Mouse (Mus musculus): Measurements from ENCODE around the gene Zfp768. TPM values are rescaled to one million over a fixed set of nuclear protein-coding genes. Genes with fewer than 3 reads are reported as not detected.
"Not testable (repeated sequence)": the region's sequence is repeated elsewhere in the genome, so short reads cannot be mapped to it uniquely, and the experiment has no call there.

Zfp768 gene
- polyA plus RNA-seq, 1 experiment from 2014 or later: 21.9 TPM

DNA sequence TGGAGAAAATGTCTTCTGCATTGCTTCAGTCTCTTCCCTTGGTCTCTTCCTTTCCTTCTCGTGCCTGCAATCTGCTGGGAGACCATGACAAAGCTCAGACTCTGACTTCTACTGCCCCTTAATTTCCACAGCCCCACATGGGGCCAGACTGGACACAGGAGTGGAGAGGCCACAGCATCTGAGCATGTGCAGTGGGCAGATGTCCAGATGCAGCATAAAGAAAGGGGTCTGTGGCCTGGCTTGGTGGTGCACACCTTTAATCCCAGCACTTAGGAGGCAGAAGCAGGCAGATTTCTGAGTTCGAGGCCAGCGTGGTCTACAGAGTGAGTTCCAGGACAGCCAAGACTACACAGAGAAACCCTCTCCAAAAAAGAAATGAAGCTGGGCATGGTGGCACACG is 40.2 kb upstream of the Zfp768 start:
- H3K4me3 ChIP-seq (ENCODE audit: low read length); H3K9me3 ChIP-seq (ENCODE audit: control insufficient read depth, low read length); H3K4me2 ChIP-seq (ENCODE audit: low read depth, low read length); H3K27me3 ChIP-seq (replicated peaks; ENCODE audit: control insufficient read depth, insufficient read depth, low read length); H3K27ac ChIP-seq (ENCODE audit: low read length); H3K9ac ChIP-seq (ENCODE audit: low read depth, low read length); H3K4me1 ChIP-seq (ENCODE audit: control insufficient read depth, insufficient read depth, low read length); ATAC-seq: not testable (repeated sequence)
- 92% methylated on average over 4 of the region's 4 CpGs for WGBS
- H3K36me3 ChIP-seq (ENCODE audit: control insufficient read depth, insufficient read depth, low read length): peaks cover 12% of the 10 kb centered on the region

DNA sequence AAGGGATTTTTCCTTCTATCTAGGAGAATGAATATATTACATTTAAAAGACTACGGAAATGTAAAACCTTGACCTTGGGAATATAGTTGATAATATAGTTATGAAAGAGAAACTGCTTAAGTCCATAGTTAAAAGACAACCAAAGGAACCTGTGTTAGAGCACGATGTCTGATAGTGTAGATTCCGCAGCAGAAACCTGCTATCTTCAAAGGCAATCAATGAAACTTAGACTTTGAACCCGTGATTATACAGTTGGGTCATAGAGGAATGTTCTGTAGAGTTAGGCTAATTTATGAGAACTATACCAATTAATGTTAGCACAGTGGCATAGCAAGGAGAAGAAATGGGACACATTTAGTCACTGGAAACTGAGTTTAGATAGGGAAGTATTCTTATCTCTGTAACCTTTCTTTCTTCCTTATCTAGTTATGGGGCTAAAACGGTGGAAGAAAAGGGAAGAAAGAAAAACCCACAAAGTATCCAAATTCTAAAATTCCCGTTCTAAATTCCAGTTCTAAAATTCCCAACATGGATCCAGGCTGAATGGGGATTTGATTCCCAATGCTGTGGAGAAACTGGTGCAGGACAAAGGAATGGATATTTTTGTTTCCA is 33.0 kb upstream of the Zfp768 start:
- Histone ChIP-seq H3K9me3 (ENCODE audit: control insufficient read depth, low read length) (0 out of 2 replicates have a peak, but pooled peaks cover 3% of the 10 kb centered on the region), H3K27me3 (replicated peaks; ENCODE audit: control insufficient read depth, insufficient read depth, low read length) (no peaks in the 10 kb centered on the region), H3K36me3 (ENCODE audit: control insufficient read depth, insufficient read depth, low read length) (peaks cover 8% of the 10 kb centered on the region; the same call in 1 of the 2 replicates), H3K4me1 (ENCODE audit: control insufficient read depth, insufficient read depth, low read length) (peaks cover 3% of the 10 kb centered on the region; the same call in 1 of the 2 replicates), H3K9ac (ENCODE audit: low read depth, low read length) (no peak overlapping the region), H3K4me3 (ENCODE audit: low read length) (no peak overlapping the region), H3K27ac (ENCODE audit: low read length) (peak overlapping the region; percentile 79), H3K4me2 (ENCODE audit: low read depth, low read length) (no peak overlapping the region)
- 47% methylated on average over 6 of the region's 6 CpGs for WGBS
- ATAC-seq: peak; percentile 71

DNA sequence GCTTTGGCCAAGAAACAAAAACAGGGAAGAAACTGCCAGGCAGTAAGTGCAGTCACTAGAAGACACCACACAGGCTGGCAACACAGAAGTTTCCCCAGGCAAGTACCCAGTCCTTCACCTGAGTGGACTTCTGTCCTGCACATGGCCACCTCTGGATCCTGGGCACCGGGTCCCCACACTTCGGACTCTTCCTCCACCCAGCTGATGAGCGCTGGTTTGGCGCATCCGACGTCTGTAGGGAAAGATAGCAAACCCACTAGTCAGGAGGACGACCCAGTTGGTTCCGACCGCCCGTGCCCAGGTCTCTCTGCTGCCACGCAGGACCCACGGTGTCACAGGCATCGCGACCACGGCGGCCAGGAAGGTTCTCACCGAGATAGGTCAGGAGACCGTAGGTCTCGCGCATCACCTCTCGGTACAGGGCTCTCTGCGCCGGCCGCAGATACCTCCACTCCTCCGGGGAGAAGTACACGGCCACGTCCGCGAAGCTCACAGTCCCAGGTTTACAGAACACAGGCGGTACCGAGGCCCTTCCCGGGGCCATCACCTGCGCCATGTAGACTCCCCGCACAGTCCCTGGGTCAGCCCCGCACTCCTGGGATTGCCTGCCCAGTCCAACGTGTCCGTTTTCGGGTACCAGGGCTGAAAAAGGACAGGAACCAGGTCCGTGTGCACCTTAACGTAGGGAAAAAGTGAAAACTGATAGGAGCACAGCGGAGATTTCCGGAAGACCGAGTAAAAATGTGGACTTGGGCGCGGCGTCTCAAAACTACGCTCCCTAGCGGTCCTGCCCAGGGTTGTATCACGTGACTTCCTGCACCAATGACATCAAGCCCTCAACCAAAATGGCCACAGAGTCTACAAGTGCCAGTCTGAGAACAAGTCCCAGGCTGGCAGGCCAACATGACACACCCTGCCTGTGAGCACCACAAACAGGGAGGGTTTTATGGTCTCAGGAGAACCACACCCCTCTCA is 30.2 kb upstream of the Zfp768 start, which contains the start of gene Zfp747:
Gene Zfp747, minus strand, starts transcription at position 780 of the 975 bp plus-strand sequence.
- not testable (repeated sequence) for H3K27me3 ChIP-seq (replicated peaks; ENCODE audit: control insufficient read depth, insufficient read depth, low read length); H3K4me1 ChIP-seq (ENCODE audit: control insufficient read depth, insufficient read depth, low read length); H3K36me3 ChIP-seq (ENCODE audit: control insufficient read depth, insufficient read depth, low read length); H3K9me3 ChIP-seq (ENCODE audit: control insufficient read depth, low read length)
- peak within 1 kb of the TSS; percentile 78 for H3K9ac ChIP-seq (ENCODE audit: low read depth, low read length)
- H3K4me2 ChIP-seq (ENCODE audit: low read depth, low read length): peak within 1 kb of the TSS; percentile 65
- peak; percentile 92 for ATAC-seq
- 2% methylated on average over 49 of the region's 49 CpGs for WGBS
- peak within 1 kb of the TSS; percentile 64 for H3K4me3 ChIP-seq (ENCODE audit: low read length)
- H3K27ac ChIP-seq (ENCODE audit: low read length): peak within 1 kb of the TSS; percentile 83

DNA sequence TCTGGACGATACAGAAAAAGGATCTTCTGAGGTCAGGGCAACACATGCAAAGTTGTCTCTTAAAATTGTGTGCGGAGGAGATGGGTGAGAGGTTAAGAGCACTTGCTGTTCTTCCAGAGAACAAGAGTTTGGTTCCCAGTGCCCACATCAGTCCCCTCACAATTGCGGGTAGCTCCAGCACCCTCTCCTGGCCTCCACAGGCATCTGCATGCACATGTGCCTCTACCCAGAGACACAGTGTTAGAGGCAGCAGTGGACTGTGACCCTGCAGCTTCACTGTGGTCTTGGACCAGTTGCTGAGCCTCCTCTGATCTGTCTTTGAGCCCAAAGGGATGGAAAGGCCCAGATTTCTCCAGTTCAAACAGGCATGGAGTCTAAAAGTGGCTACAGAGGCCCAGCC is 26.5 kb upstream of the Zfp768 start:
- H3K36me3 ChIP-seq (ENCODE audit: control insufficient read depth, insufficient read depth, low read length); H3K27me3 ChIP-seq (replicated peaks; ENCODE audit: control insufficient read depth, insufficient read depth, low read length); H3K27ac ChIP-seq (ENCODE audit: low read length); H3K4me2 ChIP-seq (ENCODE audit: low read depth, low read length); H3K4me1 ChIP-seq (ENCODE audit: control insufficient read depth, insufficient read depth, low read length); H3K9ac ChIP-seq (ENCODE audit: low read depth, low read length); H3K4me3 ChIP-seq (ENCODE audit: low read length); H3K9me3 ChIP-seq (ENCODE audit: control insufficient read depth, low read length); ATAC-seq: not testable (repeated sequence)
- WGBS: 84% methylated on average over 3 of the region's 3 CpGs

DNA sequence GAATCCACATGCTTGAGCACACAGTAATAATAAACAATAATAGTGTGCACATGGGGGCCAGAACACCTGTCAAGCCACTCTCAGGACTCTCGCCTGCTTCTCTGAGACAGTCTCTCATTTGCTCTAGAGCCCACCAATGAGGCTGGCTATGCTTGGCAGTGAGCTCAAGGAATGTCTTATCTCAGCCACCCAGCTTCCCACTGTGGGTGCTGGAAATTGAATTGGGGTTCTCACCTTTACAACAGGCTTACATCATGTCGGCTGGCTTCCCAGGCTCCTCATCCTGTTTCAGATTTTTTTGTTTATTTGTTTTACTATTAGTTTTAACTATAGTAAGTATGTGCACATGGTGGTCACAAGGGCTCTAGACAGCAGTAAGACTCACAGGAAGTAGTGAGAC is 25.8 kb upstream of the Zfp768 start:
- H3K4me3 ChIP-seq (ENCODE audit: low read length): no peak overlapping the region
- peaks cover 9% of the 10 kb centered on the region; the same call in 1 of the 2 replicates for H3K36me3 ChIP-seq (ENCODE audit: control insufficient read depth, insufficient read depth, low read length)
- H3K27me3 ChIP-seq (replicated peaks; ENCODE audit: control insufficient read depth, insufficient read depth, low read length): no peaks in the 10 kb centered on the region
- 86% methylated on average over 2 of the region's 2 CpGs for WGBS
- H3K9ac ChIP-seq (ENCODE audit: low read depth, low read length): no peak overlapping the region
- no peak overlapping the region for H3K4me2 ChIP-seq (ENCODE audit: low read depth, low read length)
- ATAC-seq: no peak
- no peak overlapping the region for H3K27ac ChIP-seq (ENCODE audit: low read length)
- 0 out of 2 replicates have a peak, but pooled peaks cover 3% of the 10 kb centered on the region for H3K9me3 ChIP-seq (ENCODE audit: control insufficient read depth, low read length)
- no peaks in the 10 kb centered on the region for H3K4me1 ChIP-seq (ENCODE audit: control insufficient read depth, insufficient read depth, low read length)

DNA sequence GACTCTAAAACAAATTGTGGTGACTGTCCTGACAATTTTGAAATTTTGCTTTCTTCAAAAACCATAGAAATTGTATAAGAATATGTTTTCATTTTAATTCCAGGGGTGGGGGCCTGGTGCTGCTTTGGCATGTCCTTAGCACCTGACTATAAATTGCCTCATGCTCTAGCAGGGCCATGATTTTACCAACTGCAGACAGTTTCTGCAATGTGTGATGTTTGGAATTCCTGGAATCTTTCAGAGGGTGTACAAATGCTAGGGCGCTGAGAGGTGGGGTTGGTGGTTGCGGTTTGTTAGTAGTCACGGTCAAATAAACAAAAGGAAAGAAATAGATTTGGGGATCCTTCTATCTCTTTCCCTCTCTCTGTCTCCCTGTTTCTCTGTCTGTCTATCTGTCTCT is 20.9 kb upstream of the Zfp768 start:
- H3K27ac ChIP-seq (ENCODE audit: low read length): no peak overlapping the region
- no peaks in the 10 kb centered on the region for H3K9me3 ChIP-seq (ENCODE audit: control insufficient read depth, low read length)
- H3K4me3 ChIP-seq (ENCODE audit: low read length): no peak overlapping the region
- no peaks in the 10 kb centered on the region for H3K27me3 ChIP-seq (replicated peaks; ENCODE audit: control insufficient read depth, insufficient read depth, low read length)
- WGBS: 75% methylated on average over 3 of the region's 3 CpGs
- H3K36me3 ChIP-seq (ENCODE audit: control insufficient read depth, insufficient read depth, low read length): no peaks in the 10 kb centered on the region
- peaks cover 10% of the 10 kb centered on the region for H3K4me1 ChIP-seq (ENCODE audit: control insufficient read depth, insufficient read depth, low read length)
- no peak overlapping the region for H3K4me2 ChIP-seq (ENCODE audit: low read depth, low read length)
- no peak for ATAC-seq
- no peak overlapping the region for H3K9ac ChIP-seq (ENCODE audit: low read depth, low read length)

DNA sequence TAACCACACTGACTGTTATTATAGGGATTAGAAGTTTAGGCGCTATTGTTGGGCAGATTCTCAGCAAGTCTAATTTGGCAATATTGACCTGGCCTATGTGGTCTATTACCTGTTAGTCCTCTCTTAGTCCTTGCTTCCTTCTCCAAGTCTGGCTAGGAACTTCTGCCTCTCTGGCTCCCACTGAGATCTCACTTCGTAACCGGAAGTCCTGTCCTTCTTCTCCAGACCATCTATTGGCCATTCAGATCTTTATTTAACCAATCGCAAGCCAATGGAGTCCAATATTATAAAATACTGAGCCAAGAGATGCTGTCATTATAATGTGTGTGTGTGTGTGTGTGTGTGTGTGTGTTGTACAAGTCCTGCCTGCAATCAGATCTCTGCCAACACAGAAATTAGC is 18.8 kb upstream of the Zfp768 start:
- Histone ChIP-seq H3K9ac (ENCODE audit: low read depth, low read length) (peak overlapping the region; percentile 74), H3K4me2 (ENCODE audit: low read depth, low read length) (peak overlapping the region; percentile 67; the same call in 1 of the 2 replicates), H3K27me3 (replicated peaks; ENCODE audit: control insufficient read depth, insufficient read depth, low read length) (no peaks in the 10 kb centered on the region), H3K36me3 (ENCODE audit: control insufficient read depth, insufficient read depth, low read length) (no peaks in the 10 kb centered on the region), H3K4me3 (ENCODE audit: low read length) (peak overlapping the region; percentile 49), H3K9me3 (ENCODE audit: control insufficient read depth, low read length) (no peaks in the 10 kb centered on the region), H3K27ac (ENCODE audit: low read length) (peak overlapping the region; percentile 69), H3K4me1 (ENCODE audit: control insufficient read depth, insufficient read depth, low read length) (peaks cover 10% of the 10 kb centered on the region)
- 68% methylated on average over 4 of the region's 4 CpGs for WGBS
- ATAC-seq: no peak

DNA sequence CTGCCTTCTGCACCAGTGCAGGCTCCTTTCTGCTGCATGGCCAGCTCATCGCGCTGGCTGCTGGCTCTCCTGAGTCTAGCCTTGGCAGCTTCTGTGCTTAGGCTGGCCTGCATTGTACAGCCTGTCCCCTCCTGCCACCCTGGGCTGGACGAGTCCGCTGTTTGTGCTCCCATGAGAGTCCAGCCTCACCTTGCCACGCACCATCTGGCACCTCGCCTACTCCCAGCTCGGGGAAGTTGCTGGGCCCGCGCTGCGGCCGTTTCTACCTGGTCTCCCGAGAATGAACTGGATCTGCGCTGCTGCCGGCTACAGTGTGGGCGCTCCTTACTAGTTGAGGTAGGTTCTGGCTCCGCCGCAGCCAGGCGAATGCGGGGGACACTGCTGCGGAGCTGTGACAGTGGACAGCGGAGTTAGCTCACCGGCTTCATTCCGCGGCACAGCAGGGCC is 18.1 kb upstream of the Zfp768 start:
- H3K4me1 ChIP-seq (ENCODE audit: control insufficient read depth, insufficient read depth, low read length): peaks cover 10% of the 10 kb centered on the region
- ATAC-seq: peak; percentile 25
- 4% methylated on average over 24 of the region's 24 CpGs for WGBS
- H3K27ac ChIP-seq (ENCODE audit: low read length): peak overlapping the region; percentile 69
- no peaks in the 10 kb centered on the region for H3K27me3 ChIP-seq (replicated peaks; ENCODE audit: control insufficient read depth, insufficient read depth, low read length)
- peak overlapping the region; percentile 49 for H3K4me3 ChIP-seq (ENCODE audit: low read length)
- H3K4me2 ChIP-seq (ENCODE audit: low read depth, low read length): peak overlapping the region; percentile 67
- H3K9me3 ChIP-seq (ENCODE audit: control insufficient read depth, low read length): no peaks in the 10 kb centered on the region
- H3K36me3 ChIP-seq (ENCODE audit: control insufficient read depth, insufficient read depth, low read length): no peaks in the 10 kb centered on the region
- peak overlapping the region; percentile 74 for H3K9ac ChIP-seq (ENCODE audit: low read depth, low read length)

DNA sequence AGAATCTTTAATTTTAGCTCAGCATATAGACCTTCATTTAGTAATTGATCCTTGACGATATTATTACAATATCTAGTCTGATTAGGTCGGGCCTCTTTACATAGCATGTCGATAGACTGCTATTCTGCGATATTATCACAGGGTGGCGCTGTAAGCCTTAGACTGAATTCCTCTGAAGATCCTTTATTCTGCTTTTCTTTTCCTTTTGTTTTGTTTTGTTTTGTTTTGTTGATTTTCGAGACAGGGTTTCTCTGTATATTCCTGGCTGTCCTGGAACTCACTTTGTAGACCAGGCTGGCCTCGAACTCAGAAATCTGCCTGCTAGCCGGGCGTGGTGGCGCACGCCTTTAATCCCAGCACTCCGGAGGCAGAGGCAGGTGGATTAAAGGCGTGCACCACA is 17.0 kb upstream of the Zfp768 start:
- 0 out of 2 replicates have a peak overlapping the region, but pooled peaks have one; percentile 40 for H3K9ac ChIP-seq (ENCODE audit: low read depth, low read length)
- peak overlapping the region; percentile 32; the same call in 1 of the 2 replicates for H3K4me2 ChIP-seq (ENCODE audit: low read depth, low read length)
- not testable (repeated sequence) for H3K4me1 ChIP-seq (ENCODE audit: control insufficient read depth, insufficient read depth, low read length); H3K9me3 ChIP-seq (ENCODE audit: control insufficient read depth, low read length); H3K27ac ChIP-seq (ENCODE audit: low read length); H3K36me3 ChIP-seq (ENCODE audit: control insufficient read depth, insufficient read depth, low read length); H3K27me3 ChIP-seq (replicated peaks; ENCODE audit: control insufficient read depth, insufficient read depth, low read length); ATAC-seq
- WGBS: 23% methylated on average over 13 of the region's 13 CpGs
- H3K4me3 ChIP-seq (ENCODE audit: low read length): 0 out of 2 replicates have a peak overlapping the region, but pooled peaks have one; percentile 21

All from intestine, embryonic 16.5 days (tissue).